Mouse (Mus musculus) neural tube, embryonic 12.5 days (tissue): ENCODE results near the gene Cbx8. TPM values are rescaled to one million over a fixed set of nuclear protein-coding genes. Genes with fewer than 3 reads are reported as not detected.

Experiments used
- polyA plus RNA-seq: library from polyadenylated mRNA; unstranded; fragments of >200 nt; fragmentation: Nextera tagmentation; extraction: Ambion mirVana; gene quantifications from 2 replicates; pipeline ENCODE4 v1.2.1, GENCODE M21; 2016

The Cbx8 gene
- polyA plus RNA-seq, 1 experiment from 2014 or later: 9.9 TPM

Other genes starting within 250 kb of the Cbx8 start
- 44.8 and 52.6 TPM in 2 replicates for gene Rbfox3, start 129.4 kb downstream of the Cbx8 start, polyA plus RNA-seq
- gene Enpp7, start 52.8 kb downstream of the Cbx8 start, polyA plus RNA-seq: not detected in 2 replicates
- 46.6 and 47.6 TPM in 2 replicates for gene Cbx2, start 18.0 kb downstream of the Cbx8 start, polyA plus RNA-seq
- 12.5 and 12.7 TPM in 2 replicates for gene Cbx4, start 45.3 kb upstream of the Cbx8 start, polyA plus RNA-seq
- gene Tbc1d16, start 187.5 kb upstream of the Cbx8 start, polyA plus RNA-seq: 26.0 and 38.1 TPM in 2 replicates
- 11.5 and 18.0 TPM in 2 replicates for gene Ccdc40, start 187.6 kb upstream of the Cbx8 start, polyA plus RNA-seq
- 40.9 and 43.0 TPM in 2 replicates for gene Gaa, start 226.9 kb upstream of the Cbx8 start, polyA plus RNA-seq